Mouse (Mus musculus): Measurements from ENCODE around the gene Ttc41. TPM values are rescaled to one million over a fixed set of nuclear protein-coding genes. Genes with fewer than 3 reads are reported as not detected.

Gene Ttc41
- polyA plus RNA-seq, 1 experiment from 2014 or later = 2.1 TPM

DNA sequence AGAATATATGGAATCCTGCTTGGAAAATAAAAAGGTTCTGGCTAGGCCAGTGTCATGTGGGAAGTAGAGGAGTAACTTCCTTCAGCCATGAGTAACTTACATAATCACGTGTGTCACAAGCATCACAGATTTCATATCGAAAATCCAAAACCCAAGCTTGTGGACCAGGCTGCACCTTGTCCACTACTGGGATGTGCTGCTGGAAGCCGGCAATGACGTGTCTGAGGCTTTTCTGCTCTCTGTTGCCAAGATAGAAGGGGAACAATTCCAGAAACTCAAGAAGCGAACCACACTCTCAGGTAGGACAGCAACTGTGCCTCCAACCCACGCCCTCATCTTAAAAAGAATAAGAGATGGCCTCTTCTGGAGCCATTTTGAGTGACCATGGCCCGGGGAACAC, 38.7 kb downstream of the Ttc41 start:
- no peak for DNase-seq (ENCODE audit: low spot score)

DNA sequence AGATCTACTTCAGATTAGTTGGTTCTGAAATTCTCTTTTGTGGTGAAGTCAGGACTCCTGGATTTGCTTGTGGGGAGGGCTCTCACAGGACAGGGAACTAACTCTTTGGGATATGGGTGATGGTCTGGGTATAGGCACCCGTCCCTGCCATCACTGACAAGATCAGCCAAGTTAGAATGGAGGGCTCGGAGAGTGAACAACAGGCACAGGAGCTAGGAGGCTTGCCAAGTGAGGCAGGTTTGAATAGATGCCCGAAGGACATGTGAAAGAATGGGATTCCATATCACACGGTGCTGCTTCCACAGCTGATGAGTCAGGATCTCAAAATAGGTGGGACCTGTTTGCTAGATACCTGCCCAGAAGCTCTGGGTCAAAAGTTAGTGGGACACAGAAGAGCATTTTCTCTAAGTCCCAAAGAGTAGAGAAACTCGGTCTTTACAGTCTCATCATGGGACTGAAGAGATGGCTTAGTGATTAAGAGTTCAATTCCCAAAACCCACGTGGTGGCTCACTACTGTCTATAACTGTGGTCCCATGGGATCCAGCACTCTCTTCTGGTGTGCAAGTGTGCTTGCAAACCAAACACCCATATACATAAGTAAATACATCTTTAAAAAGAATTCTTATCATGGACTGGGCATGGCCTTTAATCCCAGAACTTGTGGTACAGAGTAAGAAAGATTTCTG, 50.3 kb downstream of the Ttc41 start:
- DNase-seq (ENCODE audit: low spot score) = no peak

DNA sequence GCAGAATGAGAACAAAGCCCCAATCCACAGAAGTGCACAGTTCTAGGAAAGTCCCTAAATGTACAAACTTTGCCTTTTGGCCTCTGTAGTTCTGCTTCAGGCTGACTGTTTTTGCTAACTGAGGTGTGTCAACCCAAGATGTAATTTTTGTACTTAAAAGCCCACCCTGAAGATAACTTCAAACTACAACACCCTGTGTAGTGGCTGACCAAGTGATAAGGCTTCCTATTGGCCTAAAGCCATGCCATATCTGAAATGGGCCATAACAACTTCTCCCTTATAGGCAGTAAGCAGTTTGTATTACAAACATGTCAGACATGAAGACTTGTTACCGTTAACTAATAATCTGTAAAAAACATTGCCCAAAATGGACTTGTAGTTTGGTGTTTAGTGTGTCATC, 52.1 kb downstream of the Ttc41 start:
- no peak for DNase-seq (ENCODE audit: low spot score)

DNA sequence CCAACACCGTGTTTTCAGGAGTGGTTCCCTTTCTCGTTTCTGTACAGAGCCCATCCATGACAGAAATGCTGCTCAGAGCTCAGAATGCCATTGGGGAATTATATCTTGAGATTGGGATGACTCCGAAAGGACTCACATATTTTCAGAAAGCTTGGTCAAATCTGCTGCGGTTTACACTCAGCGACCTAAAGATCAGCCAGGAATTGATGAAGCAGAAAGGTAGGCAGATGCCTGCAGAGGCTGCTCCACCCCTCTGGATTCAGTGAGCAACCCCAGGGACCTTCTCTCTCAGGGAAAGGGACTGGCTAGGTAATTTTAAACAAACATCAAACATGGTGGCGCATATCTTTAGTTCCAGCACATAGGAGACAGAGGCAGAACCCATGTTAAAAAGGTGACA, 52.6 kb downstream of the Ttc41 start:
- DNase-seq (ENCODE audit: low spot score) = no peak

DNA sequence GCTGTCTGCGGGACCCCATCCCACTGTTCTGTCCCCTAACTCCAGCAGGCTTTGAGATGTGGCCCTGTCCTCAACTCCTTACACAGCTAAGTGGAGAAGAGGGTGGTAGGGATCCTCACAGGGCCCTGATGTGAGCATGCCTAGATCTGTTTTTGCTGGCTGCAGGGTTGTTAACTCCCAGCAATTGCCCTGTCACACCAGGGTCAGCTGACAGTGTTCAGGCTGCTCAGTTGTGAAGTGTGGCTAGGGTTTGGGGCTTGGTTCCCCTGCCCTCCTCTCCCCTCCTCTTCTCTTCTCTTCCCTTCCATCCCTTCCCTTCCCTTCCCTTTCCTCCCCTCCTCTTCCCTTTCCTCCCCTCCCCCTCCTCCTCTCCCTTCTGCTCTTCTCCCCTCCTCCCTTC, 55.6 kb downstream of the Ttc41 start:
- DNase-seq (ENCODE audit: low spot score) = no peak

DNA sequence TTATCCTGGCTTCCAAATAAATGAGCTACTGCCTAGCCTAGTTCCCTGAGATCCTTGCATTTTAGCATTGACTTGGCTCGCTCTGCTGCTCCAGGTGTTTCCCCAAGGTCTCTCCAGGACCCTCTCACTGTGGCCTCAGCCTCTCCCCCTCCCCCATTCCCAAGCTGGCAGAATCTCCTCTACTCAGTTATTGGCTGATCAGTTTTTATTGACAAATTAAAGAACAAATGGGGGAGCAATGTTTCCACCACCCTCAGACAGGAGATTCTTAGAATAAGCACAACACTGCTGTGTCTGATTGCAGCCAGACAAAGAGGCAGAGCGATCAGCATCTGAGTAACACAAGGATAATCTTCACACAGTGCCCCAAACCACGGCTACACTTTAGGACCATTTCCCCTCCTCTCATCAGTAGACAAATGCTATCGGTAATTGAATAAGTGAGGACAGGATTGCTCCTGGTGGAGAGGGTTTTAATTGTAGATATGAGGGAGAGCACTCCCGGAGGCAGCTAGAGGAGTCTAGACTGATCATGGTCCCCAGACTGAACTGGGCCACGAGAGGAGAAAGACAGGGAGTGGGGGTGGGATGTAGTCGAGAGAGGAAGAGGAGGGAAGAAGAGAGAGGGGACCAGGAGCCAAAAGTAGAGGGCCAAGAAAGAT, 56.2 kb downstream of the Ttc41 start:
- DNase-seq (ENCODE audit: low spot score) = no peak

DNA sequence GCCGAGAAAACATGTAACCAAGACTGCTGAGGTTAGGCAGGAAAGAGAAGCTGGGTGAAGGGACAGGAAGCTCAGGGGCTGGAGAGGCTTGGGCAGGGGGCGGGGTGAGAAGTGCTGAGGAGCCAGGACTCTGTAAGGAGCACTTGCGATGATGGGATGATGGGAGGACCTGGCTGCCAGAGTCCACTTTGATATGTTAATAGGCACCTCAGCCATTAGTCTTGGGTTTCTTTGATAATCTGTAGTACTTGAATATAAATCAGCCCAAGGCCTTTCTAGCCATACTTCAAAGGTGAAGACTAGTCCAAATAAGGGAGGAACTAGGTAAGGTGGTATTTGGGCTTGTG, 56.7 kb downstream of the Ttc41 start:
- DNase-seq (ENCODE audit: low spot score) = no peak

DNA sequence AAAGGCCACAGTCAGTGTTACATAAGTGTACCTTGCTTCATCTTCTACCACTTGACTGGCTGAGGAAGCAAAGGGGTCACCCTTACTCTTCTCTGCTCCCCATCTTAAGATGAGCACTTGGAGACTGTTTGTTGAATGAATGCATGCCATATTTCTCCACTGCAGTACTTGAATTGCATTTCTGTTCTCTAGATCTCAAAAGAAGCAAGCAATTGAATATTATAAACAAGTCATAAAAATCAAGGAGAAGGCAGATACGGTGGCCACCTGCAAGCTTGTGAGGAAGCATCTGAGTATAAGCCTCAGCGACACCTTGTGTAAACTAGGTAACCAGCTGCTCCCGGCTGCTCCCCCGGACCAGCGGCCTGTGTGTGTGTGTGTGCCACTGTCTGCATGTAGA, 58.1 kb downstream of the Ttc41 start, which contains the start of gene Gm49358:
Gene Gm49358 (plus strand): TSS at position 301 of the 400 bp plus-strand sequence.
- no peak for DNase-seq (ENCODE audit: low spot score)

DNA sequence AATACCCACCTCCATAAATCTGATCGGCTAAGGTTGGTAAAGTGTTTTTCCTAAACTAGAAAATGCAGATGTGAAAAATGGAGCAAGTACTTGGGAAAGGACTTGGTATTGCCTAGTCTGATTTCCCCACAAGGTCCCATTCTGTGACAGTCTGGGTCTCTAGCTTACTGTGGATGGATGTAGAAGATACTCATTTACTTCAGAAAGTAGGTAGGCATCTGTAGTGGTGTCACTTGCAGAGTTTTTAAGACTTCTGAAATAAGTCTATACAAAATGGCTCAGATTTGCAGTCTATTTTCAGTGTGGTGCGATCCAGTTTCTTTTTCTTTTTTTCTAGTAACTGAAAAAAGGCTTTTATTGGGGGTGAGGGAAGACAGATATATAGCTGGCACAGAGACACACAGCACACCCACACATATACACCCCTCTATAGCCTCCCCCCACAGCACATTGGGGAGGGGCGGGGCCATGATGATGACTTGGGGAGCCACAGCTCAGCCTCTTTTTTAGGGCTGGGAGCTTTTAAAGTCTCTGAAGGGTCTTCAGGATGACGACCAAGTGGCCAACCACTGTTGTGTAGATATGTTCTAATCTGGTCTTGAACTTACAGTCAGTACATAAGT, 59.8 kb downstream of the Ttc41 start:
- DNase-seq (ENCODE audit: low spot score) = no peak

DNA sequence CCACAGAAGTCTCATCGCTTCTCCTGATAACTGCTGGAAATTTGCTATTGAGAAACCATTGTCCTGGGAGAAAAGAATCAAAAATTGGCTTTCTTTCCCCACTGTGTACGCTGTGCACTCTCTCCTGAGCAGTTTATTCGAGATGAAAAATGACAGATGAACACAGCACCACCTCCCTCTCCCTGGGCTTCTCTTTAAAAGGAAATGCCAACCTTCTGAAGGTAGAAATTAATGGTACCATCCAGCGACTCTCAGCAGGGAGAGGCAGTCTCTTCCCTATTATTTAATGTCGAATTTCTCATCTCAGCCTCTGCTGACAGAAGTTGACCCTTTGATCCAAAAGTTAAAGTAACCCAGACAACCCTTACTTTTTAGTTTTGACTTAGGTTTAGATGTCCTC, 63.6 kb downstream of the Ttc41 start:
- DNase-seq (ENCODE audit: low spot score) = no peak

DNA sequence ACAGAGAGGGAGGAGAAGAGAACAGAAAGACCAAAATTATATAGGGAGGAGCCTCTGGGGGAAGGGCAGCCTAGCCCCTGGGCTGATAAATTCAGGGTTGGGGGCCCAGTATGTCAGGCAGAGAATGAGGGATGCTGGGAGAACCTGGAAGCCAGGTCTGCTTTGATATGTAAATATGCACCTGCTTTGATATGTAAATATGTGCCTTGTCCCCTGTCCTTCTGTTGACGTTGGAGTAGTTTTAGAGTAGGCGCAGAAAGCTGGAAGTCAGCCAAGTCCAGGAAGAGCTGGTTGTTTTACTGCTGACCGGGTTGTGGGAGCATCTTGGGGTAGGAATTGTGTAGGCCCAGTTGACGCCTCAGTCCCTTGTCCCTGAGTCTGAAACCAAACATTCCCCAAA, 64.2 kb downstream of the Ttc41 start:
- DNase-seq (ENCODE audit: low spot score) = no peak

DNA sequence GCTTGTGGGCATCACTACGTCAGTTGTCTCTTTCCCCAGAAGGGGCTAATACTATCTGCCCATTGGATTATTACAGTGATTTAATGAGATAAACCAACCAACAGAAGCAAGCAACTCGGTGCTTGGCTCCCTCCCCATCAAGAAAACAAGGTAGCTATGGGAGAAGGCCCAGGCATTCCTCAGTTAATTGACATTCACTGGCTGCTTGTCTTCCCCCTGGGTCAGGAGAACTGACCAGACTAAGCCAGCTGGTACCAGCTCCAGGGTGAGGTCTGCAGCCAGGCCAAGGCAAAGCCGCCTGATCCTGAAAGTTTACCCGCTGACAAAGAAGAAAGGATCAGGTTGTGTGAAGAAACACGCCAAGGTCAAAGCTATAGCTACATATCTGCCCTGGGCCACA, 66.1 kb downstream of the Ttc41 start:
- no peak for DNase-seq (ENCODE audit: low spot score)

DNA sequence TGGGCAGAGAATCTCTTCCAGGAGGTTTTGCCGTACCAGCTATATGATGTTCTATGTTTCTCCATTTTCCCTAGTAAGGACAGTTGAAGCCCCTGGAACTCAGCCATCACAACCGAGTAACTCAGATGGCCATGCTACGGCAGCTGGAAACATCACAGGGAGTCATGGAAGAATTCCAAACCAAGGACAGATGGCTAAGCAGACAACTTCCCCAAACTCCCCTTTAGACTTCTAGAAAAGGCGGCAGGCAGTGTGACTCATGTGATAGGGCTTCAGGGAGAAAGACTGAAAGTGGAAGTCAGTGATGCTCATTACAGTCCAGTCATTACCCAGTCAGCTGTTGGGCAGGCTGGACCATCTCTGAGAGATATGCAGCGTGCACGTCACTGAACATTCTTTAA, 66.6 kb downstream of the Ttc41 start:
- no peak for DNase-seq (ENCODE audit: low spot score)

DNA sequence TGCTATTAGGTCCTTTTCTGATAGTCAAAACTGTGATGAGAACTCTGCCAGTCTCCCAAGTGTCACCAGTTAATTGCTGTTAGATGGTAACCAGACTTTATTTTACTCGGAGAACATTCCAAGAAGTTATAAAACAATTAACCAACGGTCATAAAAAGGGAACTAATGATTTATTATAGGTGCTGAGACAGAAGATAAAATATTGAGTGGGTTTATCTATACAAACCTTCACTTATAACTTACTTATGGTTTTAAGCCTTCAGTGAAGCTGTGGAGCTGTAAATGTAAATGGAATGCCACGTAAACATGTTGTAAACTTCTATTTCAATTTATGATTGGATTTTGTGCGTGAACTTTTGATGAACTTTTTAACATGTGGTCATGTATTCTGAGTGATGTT, 67.7 kb downstream of the Ttc41 start:
- no peak for DNase-seq (ENCODE audit: low spot score)

DNA sequence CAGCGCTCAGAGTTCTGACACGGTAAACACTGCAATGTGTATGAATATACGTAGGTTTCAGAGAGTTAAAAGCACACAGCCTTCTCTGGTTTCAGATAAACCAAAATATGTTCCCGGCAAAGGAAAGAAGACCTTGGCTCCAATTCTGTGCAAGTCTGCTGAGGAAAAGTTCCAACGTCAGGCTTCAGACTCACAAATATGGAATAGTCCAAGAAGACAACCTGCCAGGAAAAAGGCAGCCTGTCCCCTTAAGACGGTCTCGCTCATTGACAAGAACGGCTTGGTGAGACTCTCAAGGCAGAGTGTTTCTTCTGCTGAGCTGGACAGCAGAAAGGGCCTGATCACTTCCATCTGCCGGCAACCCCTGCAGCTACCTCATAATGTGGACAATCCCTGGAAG, 70.7 kb downstream of the Ttc41 start:
- DNase-seq (ENCODE audit: low spot score) = no peak

DNA sequence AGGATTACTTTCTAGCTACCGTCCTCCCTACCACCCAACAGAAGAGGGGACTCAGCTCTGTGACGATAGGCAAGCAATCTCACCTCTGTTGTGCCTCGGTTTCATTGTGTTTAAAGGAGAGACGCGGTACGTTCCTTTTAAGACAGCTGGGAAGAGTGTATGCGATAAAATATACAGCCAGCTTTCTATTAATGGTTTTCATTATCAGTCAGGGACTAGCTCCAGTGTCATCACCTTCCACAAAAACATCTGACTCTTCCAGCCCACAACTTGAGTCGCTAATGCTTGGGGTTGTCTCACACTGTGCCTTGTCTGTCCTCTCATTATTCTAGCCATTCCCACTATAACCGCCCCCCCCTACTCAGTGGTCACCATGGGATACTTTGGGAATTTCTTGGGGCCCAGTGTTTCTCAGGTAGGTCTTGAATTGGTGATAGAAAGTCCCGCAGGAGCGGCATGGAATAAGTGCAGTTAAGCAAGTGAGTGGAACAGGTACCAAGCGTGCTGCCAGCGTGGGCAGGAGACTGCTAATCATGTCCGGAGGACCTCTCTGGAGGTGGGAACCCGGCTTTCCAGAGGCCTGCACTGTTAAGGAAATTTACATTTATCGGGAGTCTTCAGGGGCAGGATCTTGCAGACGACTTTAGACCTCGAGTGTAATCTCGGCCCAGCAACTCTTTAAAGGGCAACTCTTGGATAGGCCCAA, 72.2 kb downstream of the Ttc41 start:
- DNase-seq (ENCODE audit: low spot score) = no peak

DNA sequence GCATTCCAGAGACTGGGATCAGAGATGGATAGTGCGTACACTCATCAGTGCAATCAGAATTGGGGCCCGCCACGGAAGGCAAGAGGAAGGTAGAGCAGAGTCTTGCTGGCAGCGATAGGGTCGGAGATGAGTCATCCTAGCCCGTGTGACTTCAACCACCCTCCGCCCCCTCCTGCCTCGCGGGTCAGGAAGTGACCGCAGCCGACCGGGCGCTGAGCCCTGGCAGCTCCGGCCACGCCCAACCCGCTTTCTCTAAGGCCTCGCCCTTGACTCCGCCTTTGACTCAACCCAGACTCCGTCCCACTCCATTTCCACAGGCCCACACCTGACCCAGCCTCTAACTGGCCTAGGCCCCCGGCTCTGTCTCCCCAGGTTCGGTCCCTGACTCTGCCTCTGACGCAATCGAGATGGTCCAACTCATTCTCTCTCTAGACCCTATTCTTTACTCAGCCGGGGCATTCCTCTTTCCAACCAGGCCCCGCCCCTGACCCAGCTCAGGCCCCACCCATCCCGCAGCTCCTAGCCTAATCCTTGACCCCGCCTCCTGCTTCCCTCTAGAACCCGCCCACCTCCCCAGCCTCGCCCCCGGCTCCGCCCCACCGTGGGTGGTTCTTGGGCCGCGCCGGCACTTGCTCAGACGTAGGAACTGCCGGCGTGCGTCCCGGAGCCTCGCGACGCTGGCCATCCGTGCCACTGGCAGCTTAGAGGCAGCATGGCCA, 72.9 kb downstream of the Ttc41 start, which contains the start of gene Nt5dc3:
Gene Nt5dc3 (plus strand): TSS at position 608 of the 719 bp plus-strand sequence.
- DNase-seq (ENCODE audit: low spot score) = peak; percentile 94

DNA sequence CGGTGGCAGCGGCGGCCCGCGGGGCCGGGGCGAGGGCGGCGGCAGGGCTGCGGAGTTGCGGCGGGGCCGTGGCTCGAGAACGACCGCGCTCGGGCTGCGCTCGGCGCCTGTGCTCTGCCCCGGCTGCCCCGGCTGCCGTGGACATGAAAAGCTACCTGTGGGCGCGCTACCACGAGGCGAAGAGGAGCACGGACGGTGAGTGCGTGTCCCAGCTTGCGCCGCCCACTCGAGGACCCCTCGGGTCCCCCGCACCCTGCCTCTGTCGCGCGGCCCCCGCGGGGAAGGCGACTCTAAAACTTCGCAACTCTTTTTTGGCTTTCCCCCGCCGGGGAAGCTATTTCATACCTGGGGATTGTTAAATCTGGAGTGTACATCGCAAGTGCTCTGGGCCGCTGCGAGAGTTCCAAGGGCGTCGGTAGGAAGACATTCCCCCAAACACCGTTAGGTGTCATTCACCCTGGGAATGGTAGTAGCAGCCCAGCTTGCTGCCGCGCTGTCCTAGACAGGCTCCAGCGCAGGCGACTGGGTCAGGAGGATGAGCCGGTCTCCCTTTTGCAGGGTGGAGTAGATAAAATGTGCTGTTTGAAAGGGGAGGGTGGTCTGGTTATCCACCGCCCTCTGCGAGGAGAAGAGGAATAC, 73.6 kb downstream of the Ttc41 start:
- no peak for DNase-seq (ENCODE audit: low spot score)

DNA sequence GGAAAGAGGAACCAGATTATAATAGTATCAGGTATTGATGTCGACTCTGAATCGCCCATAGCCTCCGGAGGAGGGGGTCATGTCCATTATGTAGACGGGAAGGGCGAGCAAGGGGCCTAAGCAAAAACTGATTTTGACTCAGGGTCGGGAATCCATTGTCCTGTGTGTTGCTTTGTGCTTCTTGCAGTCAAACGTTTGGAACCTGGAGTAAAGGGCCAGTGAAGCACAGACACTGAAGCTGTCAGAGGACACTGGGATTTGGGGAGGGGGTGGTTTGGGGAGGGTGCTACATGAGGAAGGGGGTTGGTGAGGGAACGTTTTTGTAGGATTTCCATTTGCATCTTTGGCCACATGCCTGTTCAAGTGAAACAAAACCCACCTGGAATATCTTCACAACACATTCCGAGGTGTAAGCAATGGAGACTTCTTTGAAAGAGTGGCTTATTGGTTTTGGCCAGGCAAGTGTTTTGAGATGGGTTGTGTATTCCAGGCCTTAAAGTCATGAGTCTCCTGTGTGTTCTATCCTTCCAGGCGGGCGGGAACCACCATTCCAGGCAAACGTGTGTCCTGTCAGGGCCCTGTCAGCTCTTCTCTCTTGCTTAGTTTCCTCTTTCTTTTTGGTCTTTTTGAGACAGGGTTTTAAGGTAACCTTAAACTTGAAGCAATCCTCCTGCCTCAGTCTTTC, 74.3 kb downstream of the Ttc41 start:
- no peak for DNase-seq (ENCODE audit: low spot score)

DNA sequence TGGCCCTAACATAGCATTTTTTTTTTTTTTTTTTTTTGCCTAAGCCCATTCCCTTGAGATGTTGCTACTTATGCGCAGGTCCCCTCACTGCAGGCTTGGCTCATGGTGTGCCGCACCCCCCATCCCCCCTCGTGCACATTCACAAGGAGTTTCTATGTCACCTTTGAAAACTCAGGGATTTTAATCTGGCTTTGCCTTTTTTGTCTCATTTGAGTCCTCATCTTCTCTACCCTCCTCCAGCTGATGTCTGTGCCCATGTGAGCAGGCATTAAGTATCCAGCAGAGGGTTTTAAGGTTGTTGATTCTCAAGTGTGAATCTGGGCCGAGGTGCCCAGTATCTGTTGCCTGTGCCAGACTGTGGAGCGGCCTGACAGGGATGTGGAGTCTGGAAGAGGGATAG, 76.0 kb downstream of the Ttc41 start:
- DNase-seq (ENCODE audit: low spot score) = no peak
